Mouse (Mus musculus) A20 (cell line): ENCODE measurements around the gene Ntrk3.

Experiments
- DNase-seq: peaks from one replicate; pipeline ENCODE4 v3.0.0-alpha.2; 2011; ENCODE audit warnings: low read depth, low spot score

Gene Ntrk3

DNA sequence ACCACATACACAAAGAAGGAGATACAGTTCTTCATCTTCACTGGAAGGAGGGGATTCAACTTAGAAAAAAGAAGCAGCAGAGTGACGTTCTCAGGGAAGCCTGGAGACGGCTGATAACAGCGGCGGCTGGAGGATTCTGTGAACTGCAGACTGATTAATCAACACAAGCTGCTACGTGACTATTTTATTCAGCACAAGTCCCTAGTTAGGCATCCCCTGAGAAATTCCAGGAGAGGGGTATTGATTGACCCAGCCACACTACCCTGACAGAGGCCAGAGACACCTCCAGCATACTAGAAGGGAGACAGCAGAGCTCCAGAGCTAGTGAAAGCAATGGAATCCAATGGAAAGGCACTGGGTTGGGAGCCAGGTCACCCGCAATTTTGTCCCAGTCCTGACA lies 516.1 kb downstream of the Ntrk3 start:
- DNase-seq = no peak

- no peak for DNase-seq
Measured at GRCm38 (mm10) chr7:78220949-78221348, 516.9 kb downstream of the Ntrk3 start.

GRCm38 (mm10) chr7:78190931-78191653 lies 546.7 kb downstream of the Ntrk3 start:
- DNase-seq = no peak

DNA sequence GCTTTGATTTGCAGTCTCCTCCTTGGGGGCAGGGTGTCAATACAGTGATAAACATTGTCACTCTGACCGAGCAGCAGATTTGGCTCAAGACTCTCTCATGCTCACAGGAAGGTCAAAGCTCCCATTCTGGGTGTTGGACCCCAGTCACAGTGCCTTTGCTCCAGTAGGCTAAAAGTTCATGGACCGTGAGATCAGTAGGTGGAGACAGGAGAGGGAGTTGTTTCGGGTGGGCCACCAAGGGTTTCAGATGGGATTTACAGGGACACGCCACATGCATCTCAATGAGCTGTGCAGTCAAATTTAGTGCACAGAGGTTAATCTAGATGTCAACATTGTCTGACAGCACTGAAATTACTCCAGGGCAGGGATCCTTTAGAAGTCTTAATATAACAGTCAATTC lies 552.2 kb downstream of the Ntrk3 start:
- DNase-seq = no peak

GRCm38 (mm10) chr7:78183396-78183795 lies 554.4 kb downstream of the Ntrk3 start:
- no peak for DNase-seq

- no peak for DNase-seq
Measured at GRCm38 (mm10) chr7:78179996-78180665, 557.7 kb downstream of the Ntrk3 start.

DNA sequence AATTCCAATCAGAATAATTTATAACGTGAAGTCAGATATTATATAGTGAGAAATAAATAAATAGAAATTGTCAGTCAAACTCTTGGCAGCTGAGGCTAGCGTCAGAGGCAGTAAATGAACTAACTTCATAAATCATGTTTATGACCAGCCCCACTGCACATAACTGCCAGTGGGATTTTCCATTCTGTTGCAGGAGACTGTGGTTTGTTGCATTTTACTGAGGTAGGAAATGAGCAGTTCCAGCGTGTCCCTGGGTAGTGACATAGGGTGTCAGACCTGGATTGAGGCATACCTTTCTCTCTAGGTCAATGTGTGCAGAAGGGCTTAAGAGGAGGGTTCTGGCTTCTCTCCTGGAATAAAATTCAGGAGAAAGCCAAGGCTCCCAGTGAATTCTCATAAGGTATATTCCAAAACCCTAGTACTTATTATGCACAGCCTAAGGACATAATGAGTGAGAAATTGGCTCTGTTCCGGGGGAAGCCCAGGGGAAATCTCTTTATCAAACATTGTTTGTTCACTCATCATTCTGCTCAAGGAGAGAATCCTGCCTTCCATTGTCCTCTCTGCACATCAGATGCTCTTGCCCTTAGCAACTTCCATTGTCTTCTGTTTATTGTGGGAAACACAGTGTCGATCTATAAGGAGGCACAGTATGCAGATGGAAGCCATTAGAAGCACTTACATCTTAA lies 565.4 kb downstream of the Ntrk3 start:
- no peak for DNase-seq

DNA sequence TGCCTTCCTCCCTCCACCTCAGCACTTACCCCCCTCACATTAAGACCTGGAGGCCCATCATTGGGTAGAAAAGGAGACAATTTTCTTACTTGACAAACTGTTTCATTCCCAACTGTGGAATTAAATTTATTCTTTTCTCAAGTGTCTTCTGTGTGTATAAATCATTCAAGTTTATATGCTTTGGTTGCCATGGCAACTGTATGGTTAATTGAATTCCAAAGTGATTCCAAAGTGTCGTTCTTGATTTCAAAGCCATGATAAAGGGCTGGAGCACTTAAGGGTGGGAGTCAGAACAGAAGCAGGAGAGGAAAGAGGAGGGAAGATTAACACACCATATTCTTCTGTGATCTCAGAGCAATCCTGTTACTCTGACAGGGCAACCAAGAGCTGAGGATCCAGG lies 572.3 kb downstream of the Ntrk3 start:
- DNase-seq = no peak

- DNase-seq = no peak
Measured at GRCm38 (mm10) chr7:78157946-78158345, 579.9 kb downstream of the Ntrk3 start.

GRCm38 (mm10) chr7:78145251-78145650 lies 592.6 kb downstream of the Ntrk3 start:
- DNase-seq = no peak

GRCm38 (mm10) chr7:78144849-78145248 lies 593.0 kb downstream of the Ntrk3 start:
- DNase-seq = no peak

DNA sequence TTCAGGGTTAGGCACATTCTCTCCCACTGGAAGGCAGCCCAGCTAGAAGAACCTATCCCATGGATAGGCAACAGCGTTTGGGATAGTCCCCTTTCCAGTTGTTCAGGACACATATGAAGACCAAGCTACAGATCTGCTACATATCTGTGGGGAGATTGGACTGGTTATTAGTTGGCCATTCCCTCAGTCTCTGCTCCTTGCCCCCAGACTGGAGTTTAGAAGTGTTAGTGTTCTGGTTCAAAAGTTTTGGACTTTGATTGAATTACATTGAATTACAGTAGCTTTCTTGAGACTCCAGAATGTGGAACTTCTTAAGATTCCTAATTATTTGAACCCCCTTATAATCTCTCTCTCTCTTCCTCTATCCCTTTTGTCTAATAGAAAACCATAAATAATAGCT lies 607.8 kb downstream of the Ntrk3 start:
- no peak for DNase-seq
